Comparison of ENCODE assay signal across 15 mouse cellular contexts in the genomic region with DNA sequence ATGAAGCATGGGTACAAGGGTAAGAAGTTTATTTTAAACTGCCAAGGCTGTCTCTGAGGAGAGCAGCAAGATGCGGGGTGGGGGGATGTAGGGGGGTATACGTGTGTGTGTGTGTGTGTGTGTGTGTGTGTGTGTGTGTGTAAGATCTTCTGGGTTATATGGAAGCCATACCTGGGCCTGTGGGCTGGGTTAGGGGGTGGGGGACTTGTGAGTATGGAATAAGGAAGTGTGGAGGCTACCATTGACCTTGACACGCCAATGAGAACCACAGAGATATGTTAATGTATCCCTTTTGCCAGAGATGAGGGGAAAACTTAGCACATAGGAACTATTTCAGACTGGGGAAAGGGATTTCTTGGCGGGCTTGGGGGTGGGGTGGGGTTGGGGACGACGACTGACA. TPM values are rescaled to one million over a fixed set of nuclear protein-coding genes. Genes with fewer than 3 reads are reported as not detected.
DNase-seq lines count a peak whose midpoint lies in the region; ATAC-seq and TF ChIP-seq lines count a peak whose summit lies in the region.
"Had no signal": no experiment of that assay in that cellular context is flagged by ENCODE, and none has a peak within 500 bp of the region (broad histone marks: within the 10 kb centered on the region; RNA-seq: fewer than 3 reads in every experiment).

No protein-coding gene starts in this region.

- TF ChIP-seq EP300 in MEL (IDR thresholded peaks at IDR 0.05; ENCODE audit: low read depth in 1 of 2, low read length in 2 of 2) = no peak

- H3K4me1 ChIP-seq in heart, embryonic 16.5 days (ENCODE audit: control insufficient read depth, insufficient read depth, low read length) = peaks cover 11% of the 10 kb centered on the region
- peaks cover 13% of the 10 kb centered on the region; the same call in 1 of the 2 replicates for H3K4me1 ChIP-seq in lung, embryonic 14.5 days (ENCODE audit: insufficient read depth)
- H3K4me1 ChIP-seq in lung, adult 2 months (ENCODE audit: control insufficient read depth, insufficient read depth, low read length) = peaks cover 3% of the 10 kb centered on the region; the same call in 1 of the 2 replicates
- H3K4me1 ChIP-seq in MEL (ENCODE audit: control insufficient read depth in 1 of 2, insufficient read depth in 2 of 2, low read length in 2 of 2) = peaks cover 3 to 12% of the 10 kb centered on the region in 2 experiments; a peak in 3 of 4 replicates
- H3K4me1 ChIP-seq in forebrain, embryonic 15.5 days = peaks cover 18% of the 10 kb centered on the region

- no peaks in the 10 kb centered on the region for H3K27me3 ChIP-seq in heart, embryonic 16.5 days (ENCODE audit: control insufficient read depth, insufficient read depth, low read length)
- H3K27me3 ChIP-seq in lung, embryonic 14.5 days (ENCODE audit: insufficient read depth, low read length) = no peaks in the 10 kb centered on the region
- no peaks in the 10 kb centered on the region for H3K27me3 ChIP-seq in MEL (ENCODE audit: control insufficient read depth in 1 of 2, insufficient read depth in 2 of 2, low read length in 2 of 2)
- no peaks in the 10 kb centered on the region for H3K27me3 ChIP-seq in forebrain, embryonic 15.5 days

- TF ChIP-seq RAD21 in MEL (IDR thresholded peaks at IDR 0.05; ENCODE audit: low read depth, low read length) = no peak

- 89% methylated on average over 6 of the region's 6 CpGs for WGBS in heart, embryonic 16.5 days
- WGBS in lung, embryonic 14.5 days = 80% methylated on average over 6 of the region's 6 CpGs
- WGBS in lung, adult 2 months = 85% methylated on average over 6 of the region's 6 CpGs
- WGBS in forebrain, embryonic 15.5 days = 92% methylated on average over 6 of the region's 6 CpGs

- TF ChIP-seq CTCF in lung, embryonic 14.5 days (IDR thresholded peaks at IDR 0.05; ENCODE audit: low read depth) = no peak
- TF ChIP-seq CTCF in lung, adult 2 months (IDR thresholded peaks at IDR 0.05; ENCODE audit: insufficient read depth, low read length) = no peak
- TF ChIP-seq CTCF in MEL (IDR thresholded peaks at IDR 0.05 in 2 of 3, conservative IDR thresholded peaks at IDR 0.05 in 1 of 3; ENCODE audit: control insufficient read depth in 1 of 3, insufficient read depth in 1 of 3, low read depth in 2 of 3, low read length in 3 of 3, poor library complexity in 1 of 3, severe bottlenecking in 1 of 3) = no peak

- no peak for TF ChIP-seq POLR2A in lung, adult 2 months (IDR thresholded peaks at IDR 0.05; ENCODE audit: borderline replicate concordance, extremely low read depth, low read depth, low read length)
- no peak for TF ChIP-seq POLR2A in MEL (IDR thresholded peaks at IDR 0.05; ENCODE audit: control insufficient read depth in 1 of 2, insufficient read depth in 1 of 2, low read depth in 1 of 2, low read length in 2 of 2, poor library complexity in 1 of 2)

- no peak overlapping the region for H3K4me3 ChIP-seq in heart, embryonic 16.5 days (ENCODE audit: low read length)
- H3K4me3 ChIP-seq in lung, embryonic 14.5 days (ENCODE audit: low read depth, low read length) = no peak overlapping the region
- no peak overlapping the region for H3K4me3 ChIP-seq in lung, adult 2 months (replicated peaks; ENCODE audit: extremely low read depth, low read depth, low read length)
- peak overlapping the region; percentile 92 to 93 for H3K4me3 ChIP-seq in MEL (ENCODE audit: control insufficient read depth in 1 of 2, insufficient read depth in 1 of 2, low read depth in 2 of 2, low read length in 2 of 2)
- H3K4me3 ChIP-seq in forebrain, embryonic 15.5 days = no peak overlapping the region

- H3K9ac ChIP-seq in heart, embryonic 16.5 days (ENCODE audit: low read length) = no peak overlapping the region
- H3K9ac ChIP-seq in lung, embryonic 14.5 days = no peak overlapping the region
- H3K9ac ChIP-seq in MEL (ENCODE audit: control insufficient read depth, low read depth, low read length, poor library complexity, severe bottlenecking) = peak overlapping the region; percentile 91
- no peak overlapping the region for H3K9ac ChIP-seq in forebrain, embryonic 15.5 days (replicated peaks)

- no peak overlapping the region for H3K27ac ChIP-seq in heart, embryonic 16.5 days (ENCODE audit: low read length)
- no peak overlapping the region for H3K27ac ChIP-seq in lung, embryonic 14.5 days (ENCODE audit: low read depth)
- no peak overlapping the region for H3K27ac ChIP-seq in MEL (ENCODE audit: control insufficient read depth, low read depth, low read length)
- no peak overlapping the region for H3K27ac ChIP-seq in forebrain, embryonic 15.5 days (replicated peaks)
- H3K27ac ChIP-seq: heart, embryonic 10.5 days; macrophage had no signal

- DNase-seq in heart, postnatal 14 days = no peak
- DNase-seq in lung, embryonic 14.5 days = no peak
- no peak for DNase-seq in lung, adult 2 months
- peak; percentile 21 for DNase-seq in MEL (ENCODE audit: low read depth, low spot score)
- DNase-seq in layer of hippocampus, postnatal 10 days (ENCODE audit: low spot score in 2 of 2) = no peak
- DNase-seq in B cell, adult 2 months = no peak
- DNase-seq: adrenal gland, postnatal 10 days; cerebellum, adult 8-10 months; kidney, postnatal 10 days; right cerebral cortex, postnatal 25 days; thymus, postnatal 25 days had no signal

- H3K79me2 ChIP-seq in MEL (ENCODE audit: control insufficient read depth, insufficient read depth, low read length, poor library complexity) = peaks cover 45% of the 10 kb centered on the region

- no peaks in the 10 kb centered on the region; the same call in 1 of the 2 replicates for H3K36me3 ChIP-seq in heart, embryonic 16.5 days (ENCODE audit: control insufficient read depth, insufficient read depth)
- H3K36me3 ChIP-seq in lung, embryonic 14.5 days (ENCODE audit: insufficient read depth) = peaks cover 7% of the 10 kb centered on the region; the same call in 1 of the 2 replicates
- H3K36me3 ChIP-seq in MEL (ENCODE audit: control insufficient read depth in 1 of 2, insufficient read depth in 2 of 2, low read length in 2 of 2) = peaks cover 6 to 16% of the 10 kb centered on the region in 2 experiments
- H3K36me3 ChIP-seq in forebrain, embryonic 15.5 days = no peaks in the 10 kb centered on the region

- intact Hi-C loops in heart, postnatal 14 days (cut with DNase I) = no loop called here

- H3K4me2 ChIP-seq in heart, embryonic 16.5 days (ENCODE audit: low read depth, low read length) = peak overlapping the region; percentile 33; the same call in 1 of the 2 replicates
- H3K4me2 ChIP-seq in lung, embryonic 14.5 days = peak overlapping the region; percentile 90; the same call in 1 of the 2 replicates
- 0 out of 2 replicates have a peak overlapping the region, but pooled peaks have one; percentile 88 for H3K4me2 ChIP-seq in forebrain, embryonic 15.5 days (replicated peaks)

- H3K9me3 ChIP-seq in heart, embryonic 16.5 days (replicated peaks; ENCODE audit: control insufficient read depth, low read length) = no peaks in the 10 kb centered on the region
- no peaks in the 10 kb centered on the region for H3K9me3 ChIP-seq in lung, embryonic 14.5 days (ENCODE audit: low read depth, low read length)
- H3K9me3 ChIP-seq in MEL (replicated peaks; ENCODE audit: insufficient read depth, low read length) = no peaks in the 10 kb centered on the region
- H3K9me3 ChIP-seq in forebrain, embryonic 15.5 days = no peaks in the 10 kb centered on the region
- H3K9me3 ChIP-seq: heart, embryonic 10.5 days had no signal

- no peak for ATAC-seq in heart, embryonic 16.5 days (replicated peaks; ENCODE audit: extremely low read depth, insufficient read depth, low FRiP score)
- ATAC-seq in lung, embryonic 14.5 days (ENCODE audit: insufficient read depth) = no peak
- ATAC-seq in forebrain, embryonic 15.5 days (replicated peaks) = no peak

TF ChIP-seq in MEL, 35 proteins besides CTCF, POLR2A, EP300 and RAD21:
- TF ChIP-seq NELFE (IDR thresholded peaks at IDR 0.05; ENCODE audit: low read depth, low read length) (no peak), POLR2AphosphoS2 (IDR thresholded peaks at IDR 0.05; ENCODE audit: low read length) (no peak), KAT2A (conservative IDR thresholded peaks at IDR 0.05; ENCODE audit: low read depth, low read length) (no peak), USF2 (IDR thresholded peaks at IDR 0.05; ENCODE audit: borderline replicate concordance in 1 of 2, insufficient read depth in 1 of 2, low read depth in 1 of 2, low read length in 2 of 2) (no peak), SMC3 (IDR thresholded peaks at IDR 0.05; ENCODE audit: low read depth, low read length) (no peak), BHLHE40 (IDR thresholded peaks at IDR 0.05; ENCODE audit: borderline replicate concordance, low read depth, low read length) (no peak), TBP (IDR thresholded peaks at IDR 0.05; ENCODE audit: low read depth, low read length) (no peak), ZKSCAN1 (IDR thresholded peaks at IDR 0.05; ENCODE audit: low read depth, low read length) (no peak), MXI1 (IDR thresholded peaks at IDR 0.05; ENCODE audit: low read depth, low read length) (no peak), CHD1 (IDR thresholded peaks at IDR 0.05; ENCODE audit: low read depth, low read length) (no peak), MYB (IDR thresholded peaks at IDR 0.05; ENCODE audit: low read depth, low read length) (no peak), TAL1 (IDR thresholded peaks at IDR 0.05; ENCODE audit: low read length) (no peak)
TF ChIP-seq in MEL: peak in this region for 0.

RNA-seq across cellular contexts. Expression of gene Sugt1, which starts 1.9 kb away (rescaled TPM):
- 101 and 105 TPM in 2 replicates for polyA plus RNA-seq in heart, embryonic 16.5 days (2015; fragmentation: Nextera tagmentation; extraction: Ambion mirVana)
- 10 to 100 TPM; 70.4 to 72.2 TPM for total RNA-seq in heart, postnatal 14 days (2021)
- polyA plus RNA-seq in lung, embryonic 14.5 days (2014; fragmentation: Nextera tagmentation; extraction: Ambion mirVana) = 128 and 129 TPM in 2 replicates
- 4.2 and 7.7 TPM in 2 replicates for polyA plus RNA-seq in lung, adult 2 months (2012; rRNA removed)
- 175 and 182 TPM in 2 replicates for total RNA-seq in MEL (2012; rRNA removed)
- 100 to 1,000 TPM; 135 to 616 TPM for polyA plus RNA-seq in MEL (2012; ENCODE audit: insufficient read depth in 1 of 2, insufficient read length in 2 of 2, low read depth in 1 of 2, low replicate concordance in 2 of 2, missing spikeins in 1 of 2)
- 116 and 122 TPM in 2 replicates for polyA plus RNA-seq in forebrain, embryonic 15.5 days (2015; fragmentation: Nextera tagmentation; extraction: Ambion mirVana)
- 10 to 100 TPM; 89.6 to 95.4 TPM for total RNA-seq in layer of hippocampus, postnatal 10 days (2021)

Comparison
In these comparisons a context has a peak if more than half of its experiments do, and no peak if none do; other contexts are left out.
1. RNA of gene Sugt1, which starts 1.9 kb away (polyA plus RNA-seq): 135 to 616 TPM in MEL, 128 to 129 TPM in lung, embryonic 14.5 days, 116 to 122 TPM in forebrain, embryonic 15.5 days and 101 to 105 TPM in heart, embryonic 16.5 days; 4.2 to 7.7 TPM in lung, adult 2 months; every median in the first group is over 10 times any median in the second.
2. H3K4me2 ChIP-seq: peak in every context shown above with its lines; median percentile 90 in lung, embryonic 14.5 days; 88 in forebrain, embryonic 15.5 days; 33 in heart, embryonic 16.5 days.
3. H3K4me3 ChIP-seq: peak in MEL (2 of 2); none in heart, embryonic 16.5 days (single experiment), lung, embryonic 14.5 days (single experiment), lung, adult 2 months (single experiment) and forebrain, embryonic 15.5 days (single experiment).